Mouse (Mus musculus) mammary gland, adult 2 months (tissue): ENCODE measurements around the gene Psmd4. TPM values are rescaled to one million over a fixed set of nuclear protein-coding genes. Genes with fewer than 3 reads are reported as not detected.

Experiments
- polyA plus RNA-seq: library from polyadenylated mRNA; depleted of rRNA; stranded (reverse); fragments of >200 nt; gene quantifications from 2 replicates; pipeline ENCODE4 v1.2.3, GENCODE M21; 2012; ENCODE audit warnings: low replicate concordance; rRNA removed

Gene Psmd4
- 120 and 164 TPM in 2 replicates for polyA plus RNA-seq

DNA sequence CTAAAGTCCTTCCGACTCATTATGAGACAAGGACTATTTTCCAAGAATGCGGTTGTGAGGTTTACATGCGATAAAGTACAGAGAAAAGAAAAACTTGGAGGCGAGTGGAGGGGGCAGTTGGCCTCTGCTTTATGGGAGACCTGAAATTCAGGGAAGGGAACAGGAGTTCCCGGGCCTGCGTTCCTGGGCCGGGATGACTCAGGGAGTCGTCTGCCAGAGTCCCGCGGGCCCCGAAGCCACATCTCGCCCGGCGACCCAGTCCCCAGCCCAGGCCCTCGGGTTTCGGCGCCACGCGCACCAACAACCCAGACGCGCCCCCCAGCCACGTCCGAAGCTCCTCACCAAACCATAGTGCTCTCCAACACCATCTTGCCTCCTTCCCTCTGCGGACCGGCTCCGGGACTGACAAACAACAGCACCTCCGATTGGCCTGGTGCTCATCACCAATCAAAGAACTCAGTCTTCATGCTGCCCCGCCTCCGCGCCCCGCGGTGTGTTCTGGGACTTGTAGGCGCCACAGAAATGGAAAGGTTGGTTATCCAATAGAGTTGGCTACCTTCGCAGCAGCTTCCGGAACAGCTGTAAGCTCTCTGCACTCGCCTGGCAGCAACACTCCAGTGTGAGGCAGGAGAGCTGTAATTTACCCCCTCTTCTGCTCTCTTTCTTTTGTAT, at the start of gene Psmd4:
Gene Psmd4 (minus strand): TSS at position 449 of the 672 bp plus-strand sequence.

DNA sequence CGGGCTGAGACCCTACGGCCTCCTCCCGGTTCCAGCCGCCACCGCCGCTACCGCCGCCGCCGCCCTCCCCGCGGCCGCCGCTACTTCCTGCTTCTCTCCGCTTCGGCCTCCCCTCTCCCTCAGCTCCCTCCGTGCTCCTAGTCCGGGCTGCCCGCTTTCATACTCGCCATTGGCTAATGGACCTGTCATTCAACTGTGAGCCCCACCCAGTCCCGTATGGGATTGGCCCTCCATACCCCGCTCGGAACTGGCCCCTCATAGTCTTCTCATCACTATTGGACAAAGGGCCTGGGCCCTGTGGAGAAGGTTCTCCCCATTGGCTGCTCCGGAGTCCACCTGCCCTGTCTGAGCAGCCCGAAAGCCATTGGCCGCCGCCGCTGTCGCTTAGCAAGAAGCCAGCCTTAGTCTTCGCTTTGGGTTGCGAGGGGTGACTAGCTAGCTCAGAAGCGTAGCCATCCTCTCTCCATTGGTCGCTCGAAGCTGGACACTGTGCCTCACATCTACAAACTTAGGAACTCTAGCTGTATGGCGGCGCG, 27.0 kb downstream of the Psmd4 start, which contains the start of gene Zfp687:
Gene Zfp687 (minus strand): TSS at position 112 of the 536 bp plus-strand sequence.

Other genes starting within 250 kb of the Psmd4 start
- 26.7 and 26.9 TPM in 2 replicates for gene Pogz, start 205.0 kb downstream of the Psmd4 start, polyA plus RNA-seq
- 192 and 304 TPM in 2 replicates for gene Psmb4, start 155.7 kb downstream of the Psmd4 start, polyA plus RNA-seq
- gene Selenbp1, start 109.6 kb downstream of the Psmd4 start, polyA plus RNA-seq, result 96.0 and 144 TPM in 2 replicates
- gene Rfx5, start 88.5 kb downstream of the Psmd4 start, polyA plus RNA-seq, result 15.1 and 25.0 TPM in 2 replicates
- 39.5 and 57.8 TPM in 2 replicates for gene Pi4kb, start 67.9 kb downstream of the Psmd4 start, polyA plus RNA-seq
- gene Zfp687, start 27.2 kb downstream of the Psmd4 start, polyA plus RNA-seq, result 21.6 and 25.1 TPM in 2 replicates
- 16.6 and 31.0 TPM in 2 replicates for gene Pip5k1a, start 64.3 kb upstream of the Psmd4 start, polyA plus RNA-seq
- 59.2 and 69.5 TPM in 2 replicates for gene Vps72, start 68.4 kb upstream of the Psmd4 start, polyA plus RNA-seq
- 0.29 and 95.0 TPM in 2 replicates for gene Tmod4, start 81.9 kb upstream of the Psmd4 start, polyA plus RNA-seq
- 33.2 and 59.5 TPM in 2 replicates for gene Scnm1, start 91.4 kb upstream of the Psmd4 start, polyA plus RNA-seq
- 5.5 and 9.7 TPM in 2 replicates for gene Lysmd1, start 91.5 kb upstream of the Psmd4 start, polyA plus RNA-seq
- gene Tnfaip8l2, start 99.7 kb upstream of the Psmd4 start, polyA plus RNA-seq, result 44.7 and 78.5 TPM in 2 replicates
- gene Sema6c, start 117.8 kb upstream of the Psmd4 start, polyA plus RNA-seq, result 36.1 and 54.1 TPM in 2 replicates
- gene Gabpb2, start 175.3 kb upstream of the Psmd4 start, polyA plus RNA-seq, result 10.1 and 18.0 TPM in 2 replicates
- gene Cdc42se1, start 186.1 kb upstream of the Psmd4 start, polyA plus RNA-seq, result 75.4 and 77.4 TPM in 2 replicates
- gene Mllt11, start 189.6 kb upstream of the Psmd4 start, polyA plus RNA-seq, result 15.6 and 32.3 TPM in 2 replicates
- 0.38 and 0.46 TPM in 2 replicates for gene Gm128, start 199.0 kb upstream of the Psmd4 start, polyA plus RNA-seq
- gene Bnipl, start 208.6 kb upstream of the Psmd4 start, polyA plus RNA-seq, result 1.2 and 2.4 TPM in 2 replicates
- 96.5 and 107 TPM in 2 replicates for gene Mindy1, start 238.7 kb upstream of the Psmd4 start, polyA plus RNA-seq
- gene Prune1, start 239.5 kb upstream of the Psmd4 start, polyA plus RNA-seq, result 14.0 and 42.8 TPM in 2 replicates